Mouse (Mus musculus): Measurements from ENCODE around the gene Immp2l. TPM values are rescaled to one million over a fixed set of nuclear protein-coding genes. Genes with fewer than 3 reads are reported as not detected.
"Not testable (repeated sequence)": the region's sequence is repeated elsewhere in the genome, so short reads cannot be mapped to it uniquely, and the experiment has no call there.

Gene Immp2l
- total RNA-seq, 2 experiments from 2014 or later = 5.1 to 5.6 TPM

GRCm38 (mm10) chr12:41726720-41727119 is 702.8 kb downstream of the Immp2l start:
- DNase-seq (ENCODE audit: low spot score in 2 of 2) = no peak
- intact Hi-C loops (cut with DNase I) = no loop called here

- peak in 1 of 2 experiments; percentile 7 for DNase-seq (ENCODE audit: low spot score in 2 of 2)
Measured at GRCm38 (mm10) chr12:41727221-41727620, 703.3 kb downstream of the Immp2l start.

GRCm38 (mm10) chr12:41727764-41728338 is 704.0 kb downstream of the Immp2l start:
- DNase-seq (ENCODE audit: low spot score in 2 of 2) = no peak
- intact Hi-C loops (cut with DNase I) = no loop called here

More at GRCm38 (mm10) chr12:41727221-41727620, 703.3 kb downstream of the Immp2l start:
- intact Hi-C loops (cut with DNase I) = no loop called here

- DNase-seq (ENCODE audit: low spot score in 2 of 2) = no peak
- intact Hi-C loops (cut with DNase I) = no loop called here
Measured at GRCm38 (mm10) chr12:41728467-41728866, 704.6 kb downstream of the Immp2l start.

GRCm38 (mm10) chr12:41729780-41730179 is 705.9 kb downstream of the Immp2l start:
- DNase-seq (ENCODE audit: low spot score in 2 of 2) = no peak
- intact Hi-C loops (cut with DNase I) = no loop called here

GRCm38 (mm10) chr12:41733168-41733567 is 709.3 kb downstream of the Immp2l start:
- no peak for DNase-seq (ENCODE audit: low spot score in 2 of 2)
- intact Hi-C loops (cut with DNase I) = no loop called here

- DNase-seq (ENCODE audit: low spot score in 2 of 2) = peak in 1 of 2 experiments; percentile 14
Measured at GRCm38 (mm10) chr12:41742887-41743286, 719.0 kb downstream of the Immp2l start.

GRCm38 (mm10) chr12:41763396-41763795 is 739.5 kb downstream of the Immp2l start:
- intact Hi-C loops (cut with DNase I) = no loop called here
- DNase-seq (ENCODE audit: low spot score in 2 of 2) = no peak

More at GRCm38 (mm10) chr12:41742887-41743286, 719.0 kb downstream of the Immp2l start:
- intact Hi-C loops (cut with DNase I) = no loop called here

GRCm38 (mm10) chr12:41773961-41774360 is 750.1 kb downstream of the Immp2l start:
- intact Hi-C loops (cut with DNase I) = no loop called here
- DNase-seq (ENCODE audit: low spot score in 2 of 2) = no peak

- intact Hi-C loops (cut with DNase I) = no loop called here
- DNase-seq (ENCODE audit: low spot score in 2 of 2) = no peak
Measured at GRCm38 (mm10) chr12:41774623-41775323, 750.9 kb downstream of the Immp2l start.

GRCm38 (mm10) chr12:41777762-41778161 is 753.9 kb downstream of the Immp2l start:
- intact Hi-C loops (cut with DNase I); DNase-seq (ENCODE audit: low spot score in 2 of 2): not testable (repeated sequence)

- DNase-seq (ENCODE audit: low spot score in 2 of 2); intact Hi-C loops (cut with DNase I): not testable (repeated sequence)
Measured at GRCm38 (mm10) chr12:41793681-41794080, 769.8 kb downstream of the Immp2l start.

GRCm38 (mm10) chr12:41829517-41829916 is 805.6 kb downstream of the Immp2l start:
- DNase-seq (ENCODE audit: low spot score in 2 of 2) = no peak
- intact Hi-C loops (cut with DNase I) = no loop called here

GRCm38 (mm10) chr12:41831731-41832130 is 807.8 kb downstream of the Immp2l start:
- intact Hi-C loops (cut with DNase I) = no loop called here
- no peak for DNase-seq (ENCODE audit: low spot score in 2 of 2)

- no peak for DNase-seq (ENCODE audit: low spot score in 2 of 2)
- intact Hi-C loops (cut with DNase I) = no loop called here
Measured at GRCm38 (mm10) chr12:41834646-41835045, 810.8 kb downstream of the Immp2l start.

GRCm38 (mm10) chr12:41838334-41838847 is 814.5 kb downstream of the Immp2l start:
- no peak for DNase-seq (ENCODE audit: low spot score in 2 of 2)
- intact Hi-C loops (cut with DNase I) = no loop called here

GRCm38 (mm10) chr12:41839241-41839640 is 815.4 kb downstream of the Immp2l start:
- intact Hi-C loops (cut with DNase I) = no loop called here
- no peak for DNase-seq (ENCODE audit: low spot score in 2 of 2)

- intact Hi-C loops (cut with DNase I) = no loop called here
- no peak for DNase-seq (ENCODE audit: low spot score in 2 of 2)
Measured at GRCm38 (mm10) chr12:41842694-41843329, 818.9 kb downstream of the Immp2l start.

GRCm38 (mm10) chr12:41851896-41852470 is 828.1 kb downstream of the Immp2l start:
- intact Hi-C loops (cut with DNase I) = no loop called here
- DNase-seq (ENCODE audit: low spot score in 2 of 2) = no peak

GRCm38 (mm10) chr12:41859652-41860051 is 835.8 kb downstream of the Immp2l start:
- intact Hi-C loops (cut with DNase I); DNase-seq (ENCODE audit: low spot score in 2 of 2): not testable (repeated sequence)

Measured in left cerebral cortex, postnatal 14 days (tissue).